Mouse (Mus musculus): ENCODE measurements around the gene Ano10. TPM values are rescaled to one million over a fixed set of nuclear protein-coding genes. Genes with fewer than 3 reads are reported as not detected.
A peak's percentile ranks its signal among the peaks of the same experiment; 100 is the strongest.

The Ano10 gene
- polyA plus RNA-seq, 1 experiment from 2014 or later: 56.9 TPM

DNA sequence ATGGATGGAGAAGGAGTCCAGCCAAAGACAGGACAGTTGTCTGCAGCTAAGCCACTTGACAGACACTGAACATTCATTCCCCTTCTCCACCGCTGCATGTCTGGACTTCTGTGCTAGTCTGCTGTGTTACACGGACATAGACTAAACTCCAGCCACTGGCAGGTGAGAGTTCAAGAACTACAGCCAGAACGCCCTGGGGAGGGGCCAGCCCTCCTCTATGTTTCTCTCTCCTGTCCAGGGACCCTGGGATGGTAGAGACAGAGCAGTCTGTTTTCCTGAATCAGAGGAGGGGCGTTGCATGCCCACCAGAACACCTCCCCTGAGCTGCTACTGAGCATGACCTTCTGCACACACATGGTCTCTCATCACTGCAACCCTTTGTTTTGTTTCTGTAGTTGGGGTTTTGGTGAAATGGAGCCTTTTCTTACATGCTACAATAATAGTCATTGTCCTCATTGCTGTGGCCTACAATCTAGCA is 8.4 kb downstream of the Ano10 start:
- WGBS: 27% methylated on average over 4 of the region's 4 CpGs
- no peaks in the 10 kb centered on the region for H3K27me3 ChIP-seq (replicated peaks)
- no peak overlapping the region for H3K9ac ChIP-seq
- ATAC-seq (ENCODE audit: low FRiP score, low read depth): peak; percentile 52; the same call in 1 of the 2 replicates
- H3K4me1 ChIP-seq: peaks cover 12% of the 10 kb centered on the region
- no peaks in the 10 kb centered on the region for H3K36me3 ChIP-seq
- H3K27ac ChIP-seq: 0 out of 2 replicates have a peak overlapping the region, but pooled peaks have one; percentile 13
- H3K4me2 ChIP-seq (replicated peaks): 0 out of 2 replicates have a peak overlapping the region, but pooled peaks have one; percentile 15
- H3K9me3 ChIP-seq: no peaks in the 10 kb centered on the region
- no peak overlapping the region for H3K4me3 ChIP-seq

DNA sequence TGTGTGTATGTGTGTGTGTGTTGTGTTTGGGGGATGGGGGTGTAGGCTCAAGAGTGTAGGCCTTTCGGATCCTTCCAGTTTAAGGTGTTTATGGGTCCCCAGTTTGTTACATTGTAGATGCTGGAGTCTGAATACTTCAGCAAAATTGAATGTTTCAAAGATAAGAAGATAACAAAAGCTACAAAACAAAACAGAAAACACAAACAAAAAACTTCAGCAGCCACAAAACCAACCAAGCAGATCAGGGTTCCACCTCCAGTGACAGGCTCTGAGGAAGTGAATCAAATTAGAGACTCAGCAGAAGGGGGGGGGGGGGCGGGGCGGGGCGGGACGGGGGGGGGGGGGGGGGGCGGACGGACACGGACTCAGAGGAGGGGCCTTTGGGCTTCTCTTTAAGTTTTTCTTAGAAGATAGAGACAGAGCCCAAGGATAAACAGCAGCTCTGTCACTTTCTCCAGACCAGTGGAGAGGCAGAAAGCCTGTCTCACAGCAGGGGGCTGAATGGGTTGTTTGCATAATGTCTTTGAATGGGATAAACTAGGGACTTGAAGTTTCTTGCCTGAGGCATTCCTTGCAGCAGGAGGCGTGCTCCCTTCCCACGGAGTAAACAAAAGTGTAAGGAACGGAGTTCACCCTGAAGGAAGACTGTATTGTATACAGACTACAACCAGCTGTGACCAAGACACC is 8.9 kb downstream of the Ano10 start:
- Histone ChIP-seq H3K36me3 (no peaks in the 10 kb centered on the region), H3K9me3 (no peaks in the 10 kb centered on the region), H3K4me1 (peaks cover 12% of the 10 kb centered on the region), H3K9ac (no peak overlapping the region), H3K27me3 (replicated peaks) (no peaks in the 10 kb centered on the region), H3K27ac (0 out of 2 replicates have a peak overlapping the region, but pooled peaks have one; percentile 13), H3K4me2 (replicated peaks) (0 out of 2 replicates have a peak overlapping the region, but pooled peaks have one; percentile 15), H3K4me3 (no peak overlapping the region)
- WGBS: 11% methylated on average over 7 of the region's 11 CpGs
- ATAC-seq (ENCODE audit: low FRiP score, low read depth): peak; percentile 62

DNA sequence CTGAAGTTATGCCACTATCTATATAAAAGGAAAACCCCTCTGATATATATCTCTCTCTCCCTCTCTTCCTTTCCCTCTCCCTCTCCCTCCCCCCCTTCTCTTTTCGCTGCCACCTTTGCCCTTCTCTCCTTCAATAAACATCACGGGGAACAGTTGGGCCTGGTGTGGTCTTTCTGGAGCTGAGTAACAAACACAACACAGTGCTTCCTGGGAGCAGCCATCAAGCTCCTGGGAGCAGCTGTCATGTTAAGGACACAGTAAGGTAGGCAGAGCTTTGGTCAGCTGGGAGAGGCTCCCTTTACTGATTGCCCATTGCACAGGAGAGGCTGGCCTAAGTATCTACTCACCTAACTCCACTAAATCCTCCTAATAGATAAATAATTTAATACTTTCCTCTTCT is 9.5 kb downstream of the Ano10 start:
- Histone ChIP-seq H3K4me1 (peaks cover 12% of the 10 kb centered on the region), H3K27me3 (replicated peaks) (no peaks in the 10 kb centered on the region), H3K4me3 (no peak overlapping the region), H3K36me3 (no peaks in the 10 kb centered on the region), H3K9ac (no peak overlapping the region), H3K4me2 (replicated peaks) (no peak overlapping the region), H3K9me3 (no peaks in the 10 kb centered on the region), H3K27ac (no peak overlapping the region)
- no peak for ATAC-seq (ENCODE audit: low FRiP score, low read depth)
- WGBS: 29% methylated on average over 2 of the region's 2 CpGs

DNA sequence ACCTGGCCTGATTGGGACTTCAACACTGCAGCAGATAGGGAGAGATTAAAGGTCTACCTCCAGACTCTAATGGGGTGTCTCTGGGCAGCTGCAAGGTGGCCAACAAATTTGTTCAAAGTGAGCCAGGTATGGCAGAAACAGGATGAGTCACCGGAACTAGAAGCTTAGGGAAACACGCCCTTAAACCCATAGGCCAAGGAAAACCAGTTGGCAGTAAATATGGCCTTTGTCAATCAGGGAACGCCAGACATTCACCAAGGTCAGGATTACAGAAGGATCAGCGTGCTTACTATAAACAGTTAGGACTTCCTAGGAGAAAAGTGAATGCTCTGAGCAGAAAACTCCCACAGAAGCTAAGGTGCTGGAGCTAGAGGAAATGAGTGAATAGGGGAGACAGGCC is 13.2 kb downstream of the Ano10 start:
- peaks cover 9% of the 10 kb centered on the region for H3K4me1 ChIP-seq
- no peaks in the 10 kb centered on the region for H3K9me3 ChIP-seq
- no peak overlapping the region for H3K9ac ChIP-seq
- no peak for ATAC-seq (ENCODE audit: low FRiP score, low read depth)
- H3K27me3 ChIP-seq (replicated peaks): no peaks in the 10 kb centered on the region
- no peak overlapping the region for H3K4me3 ChIP-seq
- H3K27ac ChIP-seq: no peak overlapping the region
- H3K4me2 ChIP-seq (replicated peaks): no peak overlapping the region
- 92% methylated on average over 4 of the region's 4 CpGs for WGBS
- peaks cover 4% of the 10 kb centered on the region; the same call in 1 of the 2 replicates for H3K36me3 ChIP-seq

DNA sequence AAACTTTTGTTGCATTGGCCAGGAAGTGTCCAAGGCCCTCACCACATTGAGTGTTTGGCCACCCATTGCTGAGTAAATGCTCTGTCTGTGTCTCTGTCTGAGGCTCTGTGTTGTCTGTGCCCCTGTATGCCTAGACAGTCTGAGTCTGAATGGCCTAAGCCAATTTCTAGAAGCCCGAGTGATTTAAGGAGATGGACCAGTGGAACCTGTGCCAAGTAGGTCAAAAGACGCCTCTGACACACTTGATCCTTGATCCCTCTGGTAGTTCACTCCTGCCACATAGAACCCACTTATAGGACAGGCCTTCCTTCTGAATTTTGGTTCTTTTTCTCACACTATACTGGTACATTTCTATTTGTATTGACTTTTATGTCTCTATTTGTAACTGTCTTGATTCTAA is 17.6 kb downstream of the Ano10 start:
- no peak overlapping the region for H3K9ac ChIP-seq
- no peaks in the 10 kb centered on the region for H3K4me1 ChIP-seq
- H3K27ac ChIP-seq: no peak overlapping the region
- WGBS: 92% methylated on average over 2 of the region's 2 CpGs
- H3K4me3 ChIP-seq: no peak overlapping the region
- no peaks in the 10 kb centered on the region for H3K27me3 ChIP-seq (replicated peaks)
- ATAC-seq (ENCODE audit: low FRiP score, low read depth): no peak
- H3K36me3 ChIP-seq: peaks cover 40% of the 10 kb centered on the region
- H3K4me2 ChIP-seq (replicated peaks): no peak overlapping the region
- no peaks in the 10 kb centered on the region for H3K9me3 ChIP-seq

DNA sequence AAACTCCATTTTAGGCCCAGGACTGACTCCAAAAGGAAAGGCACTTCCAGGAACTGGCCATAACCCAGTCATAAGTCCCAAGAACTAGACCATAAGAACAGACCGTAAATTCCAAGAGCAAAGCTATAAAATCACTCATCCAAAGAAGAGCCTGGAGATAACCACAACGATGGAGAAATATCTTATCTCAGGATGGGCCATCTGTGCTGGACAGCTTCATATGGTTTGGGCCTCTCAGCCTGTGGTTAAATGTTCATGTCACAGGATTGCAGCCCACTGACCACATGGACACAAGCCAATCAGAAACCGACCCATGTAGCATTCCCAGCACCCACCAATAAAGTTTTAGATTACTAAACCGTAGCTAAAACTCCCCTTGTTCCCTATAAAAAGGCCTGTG is 18.1 kb downstream of the Ano10 start:
- WGBS: 80% methylated on average over 4 of the region's 4 CpGs
- ATAC-seq (ENCODE audit: low FRiP score, low read depth): no peak
- no peak overlapping the region for H3K9ac ChIP-seq
- H3K36me3 ChIP-seq: peaks cover 42% of the 10 kb centered on the region
- H3K27me3 ChIP-seq (replicated peaks): no peaks in the 10 kb centered on the region
- no peaks in the 10 kb centered on the region for H3K4me1 ChIP-seq
- no peak overlapping the region for H3K27ac ChIP-seq
- no peak overlapping the region for H3K4me3 ChIP-seq
- H3K9me3 ChIP-seq: no peaks in the 10 kb centered on the region
- H3K4me2 ChIP-seq (replicated peaks): no peak overlapping the region

DNA sequence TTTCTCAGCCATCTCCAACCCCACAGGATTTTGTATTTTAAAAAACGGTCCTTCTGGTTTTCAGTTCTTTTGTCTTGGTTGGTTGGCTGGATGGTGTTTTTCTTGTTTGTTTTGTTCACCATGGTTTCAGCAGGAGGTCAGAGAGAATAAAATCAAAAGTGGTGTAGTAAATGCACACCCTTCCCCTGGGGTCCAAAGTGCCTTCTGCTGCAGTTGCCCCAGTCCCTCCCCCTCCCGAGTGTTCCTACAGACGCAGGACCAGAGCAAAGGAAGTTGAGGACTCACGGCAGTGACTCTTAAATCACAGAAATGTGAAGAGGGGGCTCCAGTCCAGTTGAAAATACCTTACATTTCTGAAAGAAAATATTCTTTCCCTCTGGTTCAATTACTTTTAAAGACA is 19.9 kb downstream of the Ano10 start:
- no peaks in the 10 kb centered on the region for H3K9me3 ChIP-seq
- H3K27ac ChIP-seq: no peak overlapping the region
- no peak overlapping the region for H3K4me3 ChIP-seq
- no peak overlapping the region for H3K4me2 ChIP-seq (replicated peaks)
- H3K4me1 ChIP-seq: no peaks in the 10 kb centered on the region
- H3K9ac ChIP-seq: no peak overlapping the region
- ATAC-seq (ENCODE audit: low FRiP score, low read depth): no peak
- WGBS: 67% methylated on average over 4 of the region's 4 CpGs
- H3K36me3 ChIP-seq: peaks cover 42% of the 10 kb centered on the region
- no peaks in the 10 kb centered on the region for H3K27me3 ChIP-seq (replicated peaks)

DNA sequence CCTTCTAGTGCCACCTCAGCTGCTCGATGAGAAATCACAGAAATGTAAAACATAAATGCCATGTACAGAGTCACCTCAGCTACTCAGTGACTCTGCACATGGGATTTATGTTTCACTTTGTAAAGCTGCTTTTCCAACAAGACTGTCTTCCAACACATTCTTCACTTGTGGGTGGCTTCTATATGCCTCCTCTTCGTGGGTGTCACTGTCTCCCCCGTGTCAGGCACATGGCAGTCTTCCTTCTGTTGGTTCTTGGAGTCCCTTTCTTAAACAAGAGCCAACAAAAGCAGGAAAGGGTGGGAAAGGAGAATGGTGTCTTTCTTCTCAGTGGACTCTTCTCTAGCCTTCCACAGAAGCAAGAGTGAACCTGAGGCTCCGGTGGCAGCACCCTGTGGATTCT is 20.3 kb downstream of the Ano10 start:
- Histone ChIP-seq H3K9ac (no peak overlapping the region), H3K27ac (no peak overlapping the region), H3K36me3 (peaks cover 42% of the 10 kb centered on the region), H3K4me3 (no peak overlapping the region), H3K4me1 (no peaks in the 10 kb centered on the region), H3K9me3 (no peaks in the 10 kb centered on the region), H3K4me2 (replicated peaks) (no peak overlapping the region), H3K27me3 (replicated peaks) (no peaks in the 10 kb centered on the region)
- 84% methylated on average over 4 of the region's 4 CpGs for WGBS
- ATAC-seq (ENCODE audit: low FRiP score, low read depth): no peak

DNA sequence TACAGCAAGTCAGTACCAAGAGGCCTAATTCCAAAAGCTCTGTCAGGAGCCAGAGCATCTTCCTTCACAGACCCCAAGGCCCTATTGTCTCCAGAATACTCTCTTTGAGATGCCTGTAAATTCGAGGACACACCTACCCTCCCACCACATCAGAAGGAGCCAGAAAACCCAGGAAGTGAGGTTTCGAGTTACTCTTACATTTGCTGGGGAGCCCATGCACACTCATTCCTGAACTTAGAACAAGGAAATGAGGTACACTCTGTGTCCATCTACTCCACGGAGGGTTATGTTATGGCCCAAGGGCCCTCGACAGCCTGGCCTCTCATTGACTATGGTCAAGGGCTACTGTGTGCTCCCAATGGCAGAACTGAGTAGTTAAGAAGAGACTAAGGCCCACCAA is 22.4 kb downstream of the Ano10 start:
- H3K27me3 ChIP-seq (replicated peaks): no peaks in the 10 kb centered on the region
- H3K4me2 ChIP-seq (replicated peaks): no peak overlapping the region
- no peak overlapping the region for H3K4me3 ChIP-seq
- no peak for ATAC-seq (ENCODE audit: low FRiP score, low read depth)
- no peaks in the 10 kb centered on the region for H3K9me3 ChIP-seq
- H3K36me3 ChIP-seq: peaks cover 54% of the 10 kb centered on the region
- H3K4me1 ChIP-seq: no peaks in the 10 kb centered on the region
- no peak overlapping the region for H3K27ac ChIP-seq
- no peak overlapping the region for H3K9ac ChIP-seq
- 68% methylated on average over 4 of the region's 4 CpGs for WGBS

DNA sequence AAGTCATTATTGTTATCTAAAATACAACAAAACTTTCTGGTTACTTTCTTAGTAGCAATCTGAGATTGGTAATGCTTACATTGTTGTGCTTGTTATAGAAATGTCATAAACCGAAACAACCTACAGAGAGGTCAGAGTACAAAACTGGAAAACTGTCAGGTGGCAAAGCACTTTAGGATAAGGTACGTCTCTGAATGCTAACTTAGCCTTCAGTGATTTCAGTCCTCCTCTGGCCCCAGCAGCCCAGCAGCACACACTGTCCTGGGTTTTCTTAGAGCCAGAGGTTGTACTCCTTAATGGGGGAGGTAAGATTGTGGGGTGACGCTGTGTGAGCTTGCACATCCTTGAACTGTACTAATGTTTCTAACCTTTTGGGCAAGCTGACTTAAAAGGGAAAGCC is 22.9 kb downstream of the Ano10 start:
- H3K27ac ChIP-seq: no peak overlapping the region
- no peak for ATAC-seq (ENCODE audit: low FRiP score, low read depth)
- 92% methylated on average over 3 of the region's 3 CpGs for WGBS

DNA sequence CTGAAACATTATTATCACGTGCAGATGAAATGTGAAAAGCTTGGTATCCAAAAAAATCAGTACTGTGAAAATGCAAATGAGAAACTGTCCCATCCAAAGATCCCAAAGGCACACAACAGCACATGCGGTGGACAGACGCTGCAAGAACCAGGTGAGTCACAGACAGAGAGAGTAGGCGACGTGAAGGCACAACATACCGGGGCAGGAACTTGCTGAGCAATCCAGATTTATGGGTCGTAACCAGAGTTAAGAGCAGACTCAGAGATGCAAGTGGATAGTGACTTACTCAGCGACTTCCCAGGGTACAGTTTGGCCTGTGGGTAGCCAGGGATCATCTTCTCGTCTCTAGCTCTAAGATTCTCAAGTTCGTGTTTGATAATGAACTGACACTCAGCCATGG is 23.3 kb downstream of the Ano10 start:
- Histone ChIP-seq H3K36me3 (peaks cover 61% of the 10 kb centered on the region), H3K9me3 (no peaks in the 10 kb centered on the region), H3K4me1 (no peaks in the 10 kb centered on the region), H3K9ac (no peak overlapping the region), H3K4me2 (replicated peaks) (no peak overlapping the region), H3K4me3 (no peak overlapping the region), H3K27me3 (replicated peaks) (no peaks in the 10 kb centered on the region), H3K27ac (no peak overlapping the region)
- no peak for ATAC-seq (ENCODE audit: low FRiP score, low read depth)
- 82% methylated on average over 10 of the region's 10 CpGs for WGBS

More for the DNA sequence above, 22.9 kb downstream of the Ano10 start:
- H3K9ac ChIP-seq: no peak overlapping the region
- H3K36me3 ChIP-seq: peaks cover 59% of the 10 kb centered on the region
- H3K27me3 ChIP-seq (replicated peaks): no peaks in the 10 kb centered on the region
- H3K4me3 ChIP-seq: no peak overlapping the region
- H3K4me1 ChIP-seq: no peaks in the 10 kb centered on the region
- no peaks in the 10 kb centered on the region for H3K9me3 ChIP-seq
- H3K4me2 ChIP-seq (replicated peaks): no peak overlapping the region

DNA sequence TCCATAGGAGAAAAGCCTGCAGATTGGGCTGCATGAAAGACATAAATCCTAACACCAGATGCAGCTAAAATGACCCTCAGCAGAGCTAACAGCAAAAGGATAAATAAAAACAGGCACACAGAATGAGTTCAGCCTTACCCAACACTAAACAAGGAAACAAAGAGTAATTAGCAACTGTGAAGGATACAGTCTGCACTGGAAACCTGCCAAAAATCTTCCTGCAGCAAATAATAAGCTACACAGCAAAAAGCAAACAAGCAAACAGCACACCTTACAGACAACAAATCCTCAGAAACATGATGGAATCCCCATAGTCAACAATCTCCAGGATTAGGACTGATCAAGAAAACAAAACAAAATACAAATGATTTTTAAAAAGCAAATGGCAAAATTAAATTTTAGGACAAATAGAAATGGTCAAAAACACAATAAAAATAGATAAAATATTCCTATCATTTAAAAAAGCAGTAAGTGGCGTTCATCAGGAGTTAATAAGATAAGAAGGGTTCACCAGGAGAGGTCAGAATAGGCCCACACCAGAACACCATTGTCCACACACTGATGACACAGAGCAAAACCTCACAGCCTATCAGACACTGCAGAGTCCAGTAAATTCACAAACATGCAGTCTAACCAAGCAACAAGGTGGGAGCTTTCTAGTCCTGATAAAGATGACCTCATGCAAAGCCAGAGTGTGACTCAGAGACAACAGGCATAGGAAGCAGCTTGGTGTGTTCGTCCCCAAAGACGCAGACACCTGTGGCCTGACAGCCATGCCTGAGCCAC is 24.8 kb downstream of the Ano10 start:
- no peak for ATAC-seq (ENCODE audit: low FRiP score, low read depth)
- Histone ChIP-seq H3K27me3 (replicated peaks) (no peaks in the 10 kb centered on the region), H3K4me1 (no peaks in the 10 kb centered on the region), H3K27ac (no peak overlapping the region), H3K4me3 (no peak overlapping the region), H3K4me2 (replicated peaks) (no peak overlapping the region), H3K9ac (no peak overlapping the region), H3K9me3 (no peaks in the 10 kb centered on the region), H3K36me3 (peaks cover 65% of the 10 kb centered on the region)
- 87% methylated on average over 3 of the region's 3 CpGs for WGBS

Measured in neural tube, embryonic 12.5 days (tissue).